Mouse (Mus musculus) frontal cortex, postnatal 14 days (tissue): ENCODE measurements around the gene Faf2.
A peak's percentile ranks its signal among the peaks of the same experiment; 100 is the strongest.

Experiments used
- DNase-seq, 2 experiments: peaks; one replicate each; pipeline ENCODE4 v3.0.0; 2022; ENCODE audit warnings: low spot score in 2 of 2

Faf2 gene

GRCm38 (mm10) chr13:54621155-54621932, at the start of gene Faf2:
Gene Faf2, plus strand, starts transcription at chr13:54621784.
- peak; percentile 95 to 99 for DNase-seq

GRCm38 (mm10) chr13:54572621-54573020, 49.0 kb upstream of the Faf2 start:
- no peak for DNase-seq

GRCm38 (mm10) chr13:54574854-54575481, 46.6 kb upstream of the Faf2 start, which contains the start of gene Arl10:
Gene Arl10, plus strand, starts transcription at chr13:54575015.
- peak in 1 of 2 experiments; percentile 66 for DNase-seq

DNA sequence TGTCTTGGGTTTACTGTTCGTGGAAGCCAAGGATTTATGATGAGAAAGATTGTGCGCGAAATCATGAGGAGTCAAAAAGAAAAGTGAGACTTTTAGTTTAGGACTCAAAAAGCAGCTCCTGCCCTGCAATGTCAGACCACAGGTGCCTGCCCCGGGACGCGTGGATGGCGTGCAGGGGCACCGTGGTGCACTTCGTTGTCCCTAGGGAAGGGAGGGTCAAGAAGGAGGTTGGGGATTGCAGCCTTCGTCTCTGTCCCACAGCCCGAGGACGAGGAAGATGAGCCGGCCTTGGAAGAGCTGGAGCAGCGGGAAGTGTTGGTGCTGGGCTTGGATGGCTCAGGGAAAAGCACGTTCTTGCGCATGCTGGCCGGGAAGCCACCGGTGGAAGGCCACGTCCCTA, 46.1 kb upstream of the Faf2 start:
- DNase-seq: no peak

DNA sequence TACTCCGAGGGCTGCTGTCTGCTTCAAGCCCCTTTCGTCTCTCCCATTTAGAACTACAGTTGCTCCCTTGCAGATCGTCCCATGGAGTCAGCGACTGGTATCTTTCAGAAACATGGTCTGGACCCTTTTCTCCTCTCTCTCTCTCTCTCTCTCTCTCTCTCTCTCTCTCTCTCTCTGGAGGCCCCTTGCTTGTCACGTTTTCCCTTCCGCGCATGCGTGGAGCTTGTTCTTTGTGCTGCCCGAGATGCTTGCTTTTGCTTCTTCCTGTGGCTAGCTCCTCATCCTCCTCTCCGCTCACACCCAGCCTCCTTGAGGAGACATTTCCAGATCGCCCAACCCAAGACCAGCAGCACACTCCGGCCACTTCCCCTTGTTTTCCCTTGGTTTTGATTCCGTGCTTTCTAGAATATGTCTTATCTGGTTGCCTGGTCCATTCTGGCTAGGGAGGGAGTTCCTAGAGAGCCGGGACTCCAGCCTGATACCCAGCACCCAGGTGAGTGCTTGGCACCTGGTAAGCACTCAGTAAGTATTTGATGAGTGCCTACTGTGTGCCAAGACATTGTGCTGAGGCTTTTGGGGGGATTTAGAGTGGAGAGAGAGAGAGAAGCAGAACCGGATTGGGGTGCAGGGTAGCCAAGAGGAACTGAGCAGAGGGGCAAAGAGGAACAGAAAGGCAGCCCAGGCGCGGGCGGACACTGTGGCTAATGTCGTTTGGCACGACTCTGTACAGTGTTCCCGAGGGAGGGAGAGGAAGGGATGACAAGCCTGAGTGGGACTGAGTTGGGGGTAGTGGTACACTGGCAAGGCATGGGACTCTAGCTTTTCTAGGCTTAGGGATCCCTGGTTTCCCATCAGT, 43.7 kb upstream of the Faf2 start:
- DNase-seq: no peak

- no peak for DNase-seq
These were observed 40.2 kb upstream of the Faf2 start for GRCm38 (mm10) chr13:54581385-54581784.

DNA sequence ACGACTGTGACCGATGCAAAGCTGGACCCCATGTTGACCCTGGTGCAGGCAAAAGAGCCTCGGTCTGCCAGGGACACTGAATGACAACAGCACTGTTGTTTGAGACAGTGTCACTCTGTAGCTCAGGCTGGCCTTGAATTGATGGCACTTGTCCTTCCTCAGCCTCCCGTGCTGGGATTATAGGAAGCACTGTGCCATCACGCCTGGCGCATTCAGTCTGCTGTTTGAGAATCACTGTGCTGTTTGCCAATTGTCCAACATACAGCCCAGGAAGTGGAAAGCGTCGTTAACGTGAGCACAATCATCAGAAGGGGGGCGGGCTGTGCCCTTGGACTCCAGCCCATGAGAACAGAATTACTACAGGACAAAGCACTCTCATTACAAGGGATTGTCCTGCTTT, 39.5 kb upstream of the Faf2 start:
- DNase-seq: no peak

DNA sequence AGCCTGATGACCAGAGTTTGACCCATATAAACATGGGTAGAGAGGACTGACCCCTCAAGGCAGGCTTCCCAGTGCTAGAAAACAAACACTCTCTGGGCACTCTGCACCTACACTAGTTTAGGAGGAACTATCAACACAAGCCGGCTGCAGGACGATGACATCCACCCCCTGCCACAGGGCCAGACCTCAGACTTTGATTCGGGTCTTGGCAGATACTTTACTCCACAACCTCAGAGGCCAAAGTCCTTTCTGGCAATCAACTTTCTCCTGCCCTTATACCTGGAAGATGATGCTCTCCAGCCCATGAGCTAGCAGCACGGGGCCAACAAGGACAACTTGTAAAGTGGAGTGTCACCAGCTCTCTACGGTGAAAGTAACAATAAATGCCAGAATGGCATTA, 38.7 kb upstream of the Faf2 start:
- no peak for DNase-seq

GRCm38 (mm10) chr13:54585831-54586230, 35.8 kb upstream of the Faf2 start:
- DNase-seq: no peak

DNA sequence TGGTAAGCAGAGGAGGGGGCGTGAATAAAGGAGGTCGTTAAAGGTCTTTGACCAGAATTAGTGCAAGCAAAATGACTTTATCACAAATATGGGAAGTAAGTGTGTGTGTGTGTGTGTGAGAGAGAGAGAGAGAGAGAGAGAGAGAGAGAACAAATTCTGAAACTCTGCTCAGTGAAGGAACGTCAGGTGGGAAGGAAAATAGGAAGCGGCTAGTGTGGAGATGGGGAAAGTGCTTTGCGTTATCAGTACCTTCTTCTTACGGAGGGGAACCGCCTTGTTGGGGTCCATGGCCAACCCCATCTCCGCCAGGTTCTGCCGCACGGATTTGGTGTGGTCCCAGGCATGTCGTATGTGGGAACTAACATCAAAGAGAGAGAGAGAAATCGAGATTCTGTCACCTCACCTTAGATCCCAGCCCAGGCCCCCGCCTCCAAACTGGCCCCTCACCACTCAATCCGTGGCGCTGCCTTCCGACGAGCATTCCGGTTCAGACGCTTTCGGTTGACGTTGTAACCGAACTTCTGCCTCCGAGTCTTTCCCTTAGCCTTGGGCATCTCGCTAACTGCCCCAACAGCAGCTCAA, 32.1 kb upstream of the Faf2 start:
- no peak for DNase-seq

- DNase-seq: peak; percentile 95 to 96
These were observed 31.3 kb upstream of the Faf2 start, which contains the start of the genes Nop16 and Higd2a for GRCm38 (mm10) chr13:54589996-54590951. Gene Nop16, minus strand, starts transcription at chr13:54590090. Gene Higd2a, plus strand, starts transcription at chr13:54590207.

DNA sequence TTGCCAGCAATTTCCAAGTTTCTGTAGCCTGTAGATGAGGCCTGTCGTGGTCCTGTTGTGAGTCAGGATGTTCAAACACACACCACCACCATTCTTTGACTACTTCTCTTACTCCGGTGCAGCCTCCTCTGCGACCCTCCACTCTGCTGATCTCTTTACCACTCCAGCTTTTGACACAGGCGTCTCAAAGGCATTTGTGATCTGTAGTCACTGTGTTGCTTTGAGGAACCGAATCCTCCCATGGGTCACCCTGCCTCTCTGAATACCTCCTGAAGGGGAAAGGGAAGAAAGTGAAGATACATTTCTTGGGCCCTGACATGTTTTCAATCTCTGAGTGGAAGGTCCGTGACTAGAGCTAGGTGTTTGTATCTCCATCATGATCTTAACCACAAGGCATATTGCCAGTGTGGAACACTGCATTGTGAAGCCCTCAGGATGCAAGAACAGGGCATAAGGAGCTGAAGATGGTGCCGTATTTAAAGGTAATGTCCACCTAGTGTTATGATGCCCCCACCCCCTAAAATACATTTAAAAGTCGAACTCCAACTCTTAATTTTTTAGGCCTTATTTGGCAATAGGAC, 29.7 kb upstream of the Faf2 start:
- DNase-seq: no peak

- no peak for DNase-seq
These were observed 28.0 kb upstream of the Faf2 start for GRCm38 (mm10) chr13:54593617-54594016.

DNA sequence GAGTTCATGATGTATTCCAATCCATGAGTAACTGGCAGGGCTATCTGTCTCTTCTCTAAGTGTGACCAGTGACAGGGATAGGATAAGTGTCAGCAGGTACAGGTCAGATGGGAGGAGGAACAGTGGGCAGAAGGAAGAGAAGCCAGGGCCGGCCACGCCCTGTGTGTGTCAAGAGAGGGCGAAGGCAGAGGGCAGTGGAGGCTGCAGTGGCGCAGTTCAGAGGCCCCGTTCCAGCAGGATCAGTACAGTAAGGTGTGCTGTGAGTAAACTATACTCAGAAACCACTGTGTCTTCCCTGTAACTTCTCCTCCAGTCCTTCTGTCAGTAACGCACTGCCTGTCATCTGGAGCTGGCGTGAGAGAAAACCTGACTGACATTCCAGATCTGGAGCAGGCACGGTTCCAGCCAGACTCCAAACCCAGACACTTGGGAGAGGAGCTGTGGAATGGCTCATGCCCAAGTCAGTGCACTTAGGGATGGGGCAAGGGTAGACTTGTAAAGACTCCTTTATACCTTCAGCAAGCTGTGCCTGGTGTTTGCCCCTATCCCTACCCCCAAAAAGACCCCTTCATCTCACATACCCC, 25.4 kb upstream of the Faf2 start:
- no peak for DNase-seq

DNA sequence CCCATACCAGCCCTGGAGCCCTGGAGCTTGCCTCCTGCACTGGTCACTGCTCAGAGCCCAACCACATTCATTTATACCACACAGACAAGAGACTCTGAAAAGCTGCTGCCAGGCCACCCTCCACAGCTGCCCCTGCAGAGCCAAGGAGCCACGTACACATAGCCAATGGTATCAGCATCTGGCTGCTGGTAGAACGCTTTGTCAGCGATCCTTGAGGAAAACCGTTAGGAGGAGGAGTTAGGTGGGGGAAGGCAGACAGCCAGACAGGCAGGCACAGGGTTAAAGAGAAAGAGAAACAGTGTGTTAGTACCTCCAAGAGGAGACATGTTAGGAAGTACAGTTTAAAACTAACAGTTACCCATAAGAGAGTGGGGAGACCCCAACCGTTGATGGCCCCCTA, 24.7 kb upstream of the Faf2 start:
- DNase-seq: no peak

- no peak for DNase-seq
These were observed 22.9 kb upstream of the Faf2 start for GRCm38 (mm10) chr13:54598622-54599143.

DNA sequence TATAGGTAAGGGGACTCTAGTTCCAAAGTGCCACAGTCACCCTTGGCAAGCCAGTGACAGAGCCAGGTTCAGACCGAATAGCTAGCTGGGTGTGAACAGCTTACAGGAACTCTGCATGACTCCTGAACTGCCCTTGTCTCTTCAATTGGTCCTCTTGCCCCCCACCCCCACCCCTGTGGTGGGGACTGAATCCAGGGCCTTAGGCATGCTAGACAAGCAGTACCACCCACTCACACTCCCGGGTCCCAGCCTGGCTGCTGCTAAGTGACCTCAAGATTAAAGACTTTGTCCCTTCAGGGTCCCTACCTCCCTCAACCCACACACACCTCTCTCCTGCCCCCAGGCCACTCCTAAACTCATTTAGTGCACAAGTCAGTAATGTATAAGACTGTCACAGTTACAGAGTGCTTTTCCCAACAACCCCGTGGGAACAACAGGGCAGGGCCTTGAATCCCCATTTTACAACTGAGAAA, 18.9 kb upstream of the Faf2 start:
- DNase-seq: no peak

DNA sequence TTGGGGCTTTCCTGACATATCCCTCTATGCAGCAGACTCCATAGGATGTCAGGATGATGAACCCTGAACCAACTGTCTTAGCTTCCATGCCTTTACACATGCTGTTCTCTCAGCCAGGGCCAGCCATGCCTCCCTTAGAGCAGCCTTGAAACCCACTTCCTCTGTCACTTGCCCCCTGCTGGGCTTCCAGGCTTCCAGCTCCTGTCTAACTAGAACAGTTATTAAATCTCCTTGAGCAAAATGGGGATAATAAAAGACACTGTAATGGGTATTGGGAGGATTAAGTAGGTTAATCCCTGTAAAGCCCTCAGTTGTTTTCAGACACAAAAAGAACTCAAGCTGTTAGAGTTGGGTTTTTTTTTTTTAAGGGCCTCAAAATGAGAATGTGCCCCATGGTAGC, 18.1 kb upstream of the Faf2 start:
- DNase-seq: no peak

DNA sequence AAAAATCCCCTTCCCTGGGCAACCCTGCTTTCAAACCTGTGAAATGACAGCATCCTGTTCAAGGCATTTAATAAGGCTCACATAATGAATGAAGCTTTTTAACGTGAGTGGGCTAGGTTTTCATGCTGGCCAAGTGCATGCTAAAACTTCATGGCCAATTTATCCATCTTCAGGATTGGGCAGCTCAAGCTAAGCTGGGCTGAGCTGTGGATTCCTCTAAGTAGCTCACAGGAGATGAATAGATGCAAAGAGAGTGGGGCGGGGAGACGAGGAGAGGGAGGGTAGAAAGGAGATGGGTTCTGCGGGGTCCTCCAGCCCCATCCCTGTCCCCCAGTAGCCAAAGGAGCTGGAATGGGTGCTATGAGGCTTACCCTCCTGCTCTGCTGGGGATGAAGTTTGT, 17.4 kb upstream of the Faf2 start:
- no peak for DNase-seq

DNA sequence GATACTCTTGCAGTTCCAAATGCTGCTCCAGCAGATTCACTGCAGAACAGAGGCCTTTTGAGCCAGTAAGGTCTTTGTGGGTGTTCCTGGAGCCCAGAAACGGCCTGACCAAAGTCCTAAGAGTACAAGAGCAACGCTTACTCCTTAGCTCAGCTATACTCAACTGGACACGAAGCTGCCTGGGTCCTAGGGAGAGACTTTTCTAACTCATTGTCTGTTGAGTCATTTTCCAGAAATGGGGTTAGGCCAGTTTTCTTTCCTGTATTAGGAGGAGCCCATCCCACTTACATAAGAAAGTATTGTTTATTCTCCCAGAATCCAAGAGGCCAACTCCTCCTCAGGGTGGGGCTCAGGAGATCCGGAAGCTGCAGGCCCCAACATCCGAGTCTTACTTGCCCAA, 16.2 kb upstream of the Faf2 start:
- no peak for DNase-seq
